Mouse (Mus musculus) hindbrain, embryonic 10.5 days (tissue): ENCODE data around the gene Dctn5. TPM values are rescaled to one million over a fixed set of nuclear protein-coding genes. Genes with fewer than 3 reads are reported as not detected.
A peak's percentile ranks its signal among the peaks of the same experiment; 100 is the strongest.
"Not testable (repeated sequence)": the region's sequence is repeated elsewhere in the genome, so short reads cannot be mapped to it uniquely, and the experiment has no call there.

Experiments
- DNase-seq: peaks from one replicate; pipeline ENCODE4 v3.0.0-alpha.2; 2017; ENCODE audit warnings: low spot score
- H3K27ac ChIP-seq: fragments of 300-500 bp; sonication (generic); 2 replicates; pipeline ENCODE4 v1.5.1; 2016; ENCODE audit warnings: mild to moderate bottlenecking, moderate library complexity
- H3K27me3 ChIP-seq: fragments of 300-500 bp; sonication (generic); 2 replicates; pipeline ENCODE4 v1.6.1; 2016; ENCODE audit warnings: mild to moderate bottlenecking; ENCODE audit not compliant: poor library complexity, insufficient read depth, severe bottlenecking
- H3K36me3 ChIP-seq: fragments of 300-500 bp; sonication (generic); 2 replicates; pipeline ENCODE4 v1.6.1; 2016; ENCODE audit warnings: mild to moderate bottlenecking, moderate library complexity
- H3K4me1 ChIP-seq: fragments of 300-500 bp; sonication (generic); replicated peaks from 2 replicates; pipeline ENCODE4 v1.6.1; 2016; ENCODE audit warnings: mild to moderate bottlenecking
- H3K4me3 ChIP-seq: fragments of 300-500 bp; sonication (generic); 2 replicates; pipeline ENCODE4 v1.5.1; 2016; ENCODE audit warnings: mild to moderate bottlenecking, moderate library complexity
- H3K9me3 ChIP-seq: fragments of 300-500 bp; sonication (generic); 2 replicates; pipeline ENCODE4 v1.6.1; 2016; ENCODE audit warnings: mild to moderate bottlenecking, moderate library complexity
- WGBS: fragments of 180-500 bp; shearing (Covaris S2); methylation state at CpG from one replicate; pipeline ENCODE4 v1.1.7; 2016; 5-methylcytosine and 5-hydroxymethylcytosine counted together
- polyA plus RNA-seq: library from polyadenylated mRNA; unstranded; fragments of >200 nt; fragmentation: Nextera tagmentation; extraction: Ambion mirVana; gene quantifications from 2 replicates; pipeline ENCODE4 v1.2.1, GENCODE M21; 2016

Dctn5 gene
- polyA plus RNA-seq: 130 and 137 TPM in 2 replicates

DNA sequence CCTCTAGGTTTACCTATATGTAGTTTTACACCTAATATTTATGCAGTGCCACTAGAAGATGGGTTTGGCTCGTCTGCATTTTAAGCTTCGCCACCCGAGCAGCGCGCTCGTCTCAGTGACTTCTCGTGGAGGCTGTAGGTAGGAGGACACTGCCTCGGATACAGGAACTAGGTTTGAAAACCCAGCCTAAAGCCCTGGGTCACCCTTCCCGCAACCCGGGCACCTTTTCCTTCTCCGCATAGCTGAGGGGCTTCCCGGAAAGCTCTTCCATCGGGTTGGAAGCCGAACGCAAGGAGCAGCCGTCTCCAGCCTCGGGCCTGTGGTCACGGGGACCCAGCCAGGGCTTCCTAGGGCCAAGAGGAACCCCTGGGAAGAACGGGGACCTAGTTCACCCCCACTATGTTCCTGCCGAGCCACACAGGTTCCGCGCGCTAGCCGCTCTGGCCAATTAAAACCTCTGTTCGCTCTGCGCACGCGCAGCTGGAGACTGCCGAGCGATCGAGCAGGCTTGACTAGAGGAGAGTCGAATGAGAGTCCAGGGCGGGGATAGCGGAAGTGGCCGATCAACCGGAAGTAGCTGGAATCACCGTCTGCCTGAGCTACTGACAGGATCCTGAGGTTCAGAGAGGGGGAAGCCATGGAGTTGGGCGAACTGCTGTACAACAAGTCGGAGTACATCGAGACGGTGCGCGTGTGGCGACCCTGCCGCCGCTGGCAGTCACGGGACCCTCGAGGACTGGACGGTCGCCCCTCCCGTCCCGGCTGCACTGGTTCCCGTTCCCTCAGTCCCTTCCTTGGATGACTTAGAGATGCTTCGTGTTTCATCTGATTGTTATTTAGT is at the start of gene Dctn5, which contains the start of gene Palb2:
Gene Dctn5 (plus strand): TSS at position 545 of the 841 bp plus-strand sequence.
Gene Palb2 (minus strand): TSS at position 489 of the 841 bp plus-strand sequence.
- H3K4me1 ChIP-seq: peaks cover 21% of the 10 kb centered on the region
- peak within 1 kb of the TSS; percentile 95 for H3K4me3 ChIP-seq
- DNase-seq: peak; percentile 99
- H3K27me3 ChIP-seq: no peaks in the 10 kb centered on the region
- peaks cover 57% of the 10 kb centered on the region for H3K36me3 ChIP-seq
- H3K9me3 ChIP-seq: no peaks in the 10 kb centered on the region
- peak within 1 kb of the TSS; percentile 93 for H3K27ac ChIP-seq
- WGBS: under 1% methylated on average over 54 of the region's 54 CpGs

DNA sequence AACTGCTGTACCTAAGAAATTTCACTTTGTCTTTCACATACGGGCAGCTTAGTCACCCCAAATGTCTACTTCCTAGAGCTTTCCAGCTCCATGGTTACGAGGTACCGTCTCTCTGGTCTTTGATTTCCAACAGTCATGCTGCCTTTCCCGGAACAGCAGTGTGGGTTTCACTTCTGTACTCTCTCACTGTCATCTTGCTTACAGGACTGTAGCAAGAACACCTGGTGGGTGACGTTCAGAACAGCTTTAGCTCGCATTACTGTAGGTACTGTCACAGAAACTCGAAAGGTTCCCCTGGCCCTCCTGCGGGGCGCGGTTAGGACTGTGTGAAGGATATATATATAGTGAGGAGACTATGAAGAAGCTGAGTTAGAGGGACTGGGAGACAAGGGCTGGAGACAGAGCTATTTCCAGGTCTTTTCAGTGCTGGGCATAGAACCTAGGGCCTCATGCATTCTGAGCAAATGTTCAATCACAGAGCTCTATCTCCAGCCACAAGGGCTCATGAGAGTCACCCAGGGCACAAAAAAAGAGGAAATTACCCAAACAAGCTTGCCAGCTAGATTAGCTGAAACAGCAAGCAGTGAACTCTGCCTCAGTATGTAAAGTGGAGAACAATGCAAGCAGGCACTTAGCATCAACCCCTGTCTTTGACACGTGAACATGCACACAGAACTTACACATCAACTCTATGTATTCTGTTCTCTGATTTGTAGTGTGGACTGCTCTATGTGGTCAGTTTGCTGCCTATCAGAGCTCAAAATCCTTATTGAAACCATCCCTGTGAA is 45.5 kb upstream of the Dctn5 start:
- Histone ChIP-seq H3K27ac (no peak overlapping the region), H3K4me1 (no peaks in the 10 kb centered on the region), H3K4me3 (no peak overlapping the region), H3K36me3 (peaks cover 96% of the 10 kb centered on the region), H3K9me3 (no peaks in the 10 kb centered on the region), H3K27me3 (no peaks in the 10 kb centered on the region)
- DNase-seq: no peak
- 91% methylated on average over 11 of the region's 11 CpGs for WGBS

DNA sequence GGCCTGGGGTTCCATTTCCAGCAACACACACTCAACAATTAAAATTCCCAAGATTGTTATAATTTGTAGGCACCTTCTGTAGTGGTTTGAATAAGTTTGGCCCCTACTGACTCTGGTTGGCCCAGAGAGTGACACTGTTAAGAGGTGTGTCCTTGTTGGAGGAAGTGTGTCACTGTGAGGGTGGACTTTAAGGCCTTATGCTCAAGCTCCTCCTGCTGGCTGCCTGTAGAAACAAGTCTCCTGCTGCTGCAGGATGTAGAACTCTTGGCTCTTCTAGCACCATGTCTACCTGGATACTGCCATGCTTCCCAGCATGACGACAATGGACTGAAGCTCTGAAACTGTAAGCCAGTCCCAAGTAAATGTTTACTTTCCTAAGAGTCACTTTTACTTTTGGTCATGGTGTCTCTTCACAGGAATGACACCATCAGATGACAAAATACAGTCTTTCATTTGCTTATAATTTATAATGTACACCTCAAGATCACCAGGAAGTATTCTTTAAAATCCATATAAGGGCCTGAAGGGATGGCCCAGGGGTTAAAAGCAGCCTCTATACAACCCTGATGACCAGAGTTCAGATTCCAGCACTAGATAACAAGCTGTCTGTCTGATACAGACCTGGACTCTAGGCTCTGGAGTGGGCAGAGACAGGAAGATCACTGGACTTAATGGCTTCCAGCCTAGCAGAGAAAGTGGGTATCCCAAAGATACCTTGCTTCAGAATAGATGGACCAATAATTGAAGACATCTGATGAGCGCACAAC is 38.1 kb upstream of the Dctn5 start:
- Histone ChIP-seq H3K36me3 (peaks cover 96% of the 10 kb centered on the region), H3K9me3 (no peaks in the 10 kb centered on the region), H3K4me3 (no peak overlapping the region), H3K27me3 (no peaks in the 10 kb centered on the region), H3K4me1 (no peaks in the 10 kb centered on the region), H3K27ac (no peak overlapping the region)
- DNase-seq: no peak
- 97% methylated on average over 2 of the region's 2 CpGs for WGBS

DNA sequence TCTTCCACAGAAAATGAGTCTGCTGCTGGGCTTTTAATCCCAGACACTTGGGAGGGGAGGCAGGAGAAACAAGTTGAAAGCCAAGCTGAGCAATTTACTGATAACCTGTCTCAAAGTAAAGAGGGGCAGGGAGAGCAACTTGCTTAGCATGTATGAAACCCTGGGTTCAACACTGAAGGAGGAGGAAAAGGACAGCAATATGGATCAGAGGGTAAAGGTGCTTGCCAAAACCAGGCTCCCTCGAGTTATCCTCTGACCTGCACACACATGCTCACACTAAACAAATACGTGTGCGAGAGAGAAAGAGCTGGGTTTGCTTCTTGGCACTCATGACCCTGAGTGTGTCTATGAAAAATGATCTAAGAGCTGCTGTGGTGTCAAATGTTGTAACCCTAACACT is 34.8 kb upstream of the Dctn5 start:
- Histone ChIP-seq H3K4me3 (no peak overlapping the region), H3K27ac (no peak overlapping the region), H3K9me3 (no peaks in the 10 kb centered on the region), H3K27me3 (no peaks in the 10 kb centered on the region), H3K36me3 (peaks cover 64% of the 10 kb centered on the region), H3K4me1 (peaks cover 13% of the 10 kb centered on the region)
- 90% methylated on average over 3 of the region's 3 CpGs for WGBS
- no peak for DNase-seq

DNA sequence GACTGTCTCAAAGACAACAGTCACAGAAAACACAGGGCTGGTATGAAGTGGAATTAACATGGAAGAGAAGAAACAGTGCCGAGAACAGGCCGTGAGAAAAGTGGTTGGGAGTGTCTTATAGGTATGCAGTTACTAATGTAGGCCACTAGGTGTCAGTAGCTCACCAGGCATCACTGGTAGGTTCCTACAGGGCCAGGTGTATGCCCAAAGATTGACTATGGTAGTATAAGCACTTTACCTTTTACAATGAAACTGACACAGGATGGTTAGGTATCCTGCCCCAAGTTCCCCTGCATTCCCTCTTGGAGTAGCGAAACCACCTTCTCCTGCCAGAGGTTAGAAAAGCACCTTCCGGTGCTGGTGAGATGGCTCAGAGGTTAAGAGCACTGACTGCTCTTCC is 33.6 kb upstream of the Dctn5 start:
- Histone ChIP-seq H3K9me3 (no peaks in the 10 kb centered on the region), H3K36me3 (peaks cover 51% of the 10 kb centered on the region), H3K4me1 (peaks cover 13% of the 10 kb centered on the region), H3K27ac (no peak overlapping the region), H3K4me3 (no peak overlapping the region), H3K27me3 (no peaks in the 10 kb centered on the region)
- WGBS: 76% methylated on average over 4 of the region's 4 CpGs
- peak; percentile 40 for DNase-seq

DNA sequence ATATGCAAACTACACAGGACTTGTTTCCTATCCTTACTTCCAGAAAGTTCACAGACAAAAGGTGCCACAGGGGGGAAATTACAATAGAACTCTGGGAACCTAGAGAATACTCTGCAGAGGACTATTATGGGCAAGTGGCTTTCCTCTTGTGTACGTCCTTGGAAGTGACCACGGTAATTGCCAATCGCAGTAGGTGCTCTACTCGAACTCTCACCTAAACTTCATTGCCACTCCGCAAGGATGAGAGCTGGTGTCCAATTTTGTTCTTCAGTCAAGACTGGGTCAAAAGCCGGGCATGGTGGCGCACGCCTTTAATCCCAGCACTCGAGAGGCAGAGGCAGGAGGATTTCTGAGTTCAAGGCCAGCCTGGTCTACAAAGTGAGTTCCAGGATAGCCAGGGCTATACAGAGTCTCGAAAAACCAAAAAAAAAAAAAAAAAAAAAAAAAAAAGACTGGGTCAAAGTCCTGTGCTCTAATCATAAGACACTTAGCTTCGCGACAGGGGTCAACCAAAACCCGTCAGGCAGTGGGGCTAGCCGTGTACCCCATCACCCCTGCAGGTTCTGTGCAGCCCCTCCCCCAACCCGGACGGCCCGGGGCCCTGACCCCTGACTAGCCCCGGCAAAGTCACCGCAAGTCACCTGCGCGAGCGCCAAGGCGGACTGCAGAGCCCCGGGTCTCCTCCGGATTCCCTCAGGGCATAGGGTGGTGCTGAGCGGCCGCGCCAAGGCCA is 31.7 kb upstream of the Dctn5 start:
- H3K36me3 ChIP-seq: peaks cover 32% of the 10 kb centered on the region
- peak overlapping the region; percentile 79 for H3K4me3 ChIP-seq
- H3K27ac ChIP-seq: peak overlapping the region; percentile 95
- peak; percentile 75 for DNase-seq
- 8% methylated on average over 28 of the region's 28 CpGs for WGBS
- H3K4me1 ChIP-seq: peaks cover 13% of the 10 kb centered on the region
- not testable (repeated sequence) for H3K9me3 ChIP-seq, H3K27me3 ChIP-seq

DNA sequence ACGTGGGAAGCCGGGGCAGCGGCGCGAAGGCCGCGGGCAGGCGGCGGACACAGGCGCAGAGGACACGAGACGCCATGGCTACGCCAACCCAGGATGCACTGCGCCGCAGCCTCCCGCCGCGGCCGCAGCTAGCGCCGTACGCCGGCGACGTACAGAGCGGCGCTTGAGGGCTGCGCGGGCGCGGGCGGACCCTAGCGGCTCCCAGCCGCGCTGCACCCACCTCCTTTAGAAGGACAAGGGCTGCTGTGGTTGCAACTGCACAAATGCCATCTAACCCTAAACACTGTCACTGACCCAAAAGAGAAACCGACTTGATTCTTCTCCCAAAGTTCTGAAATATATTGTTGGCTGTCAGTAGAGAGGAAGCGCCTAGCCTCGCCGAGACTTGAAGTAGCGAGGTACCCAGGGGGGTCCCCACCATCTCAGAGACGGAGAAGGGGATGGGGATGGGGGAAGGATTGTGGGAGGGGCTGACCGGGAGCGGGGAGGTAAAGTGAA is 31.0 kb upstream of the Dctn5 start, which contains the start of gene Ndufab1:
Gene Ndufab1 (minus strand): TSS at position 140 of the 498 bp plus-strand sequence.
- peak; percentile 88 for DNase-seq
- H3K4me3 ChIP-seq: peak within 1 kb of the TSS; percentile 79
- H3K27me3 ChIP-seq: no peaks in the 10 kb centered on the region
- H3K27ac ChIP-seq: peak within 1 kb of the TSS; percentile 95
- peaks cover 30% of the 10 kb centered on the region for H3K36me3 ChIP-seq
- H3K4me1 ChIP-seq: peaks cover 13% of the 10 kb centered on the region
- WGBS: under 1% methylated on average over 43 of the region's 43 CpGs
- H3K9me3 ChIP-seq: no peaks in the 10 kb centered on the region

DNA sequence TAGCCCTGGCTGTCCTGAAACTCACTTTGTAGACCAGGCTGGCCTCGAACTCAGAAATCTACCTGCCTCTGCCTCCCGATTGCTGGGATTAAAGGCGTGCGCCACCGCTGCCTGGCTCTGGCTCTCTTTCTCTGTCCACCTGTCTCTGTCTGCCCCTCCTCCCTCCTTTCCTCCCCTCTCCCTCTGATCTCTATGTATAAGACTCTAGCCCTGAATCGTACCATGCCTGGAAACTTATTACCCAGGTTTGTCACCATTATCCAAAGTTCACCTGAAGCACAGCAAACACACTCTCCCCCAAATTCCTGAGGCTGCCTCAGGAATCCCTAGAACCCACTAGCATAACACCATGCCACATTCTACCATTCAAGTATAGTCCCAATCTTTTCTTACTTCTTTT is 24.6 kb upstream of the Dctn5 start:
- DNase-seq: no peak
- Histone ChIP-seq H3K4me1 (no peaks in the 10 kb centered on the region), H3K4me3 (no peak overlapping the region), H3K9me3 (no peaks in the 10 kb centered on the region), H3K27ac (no peak overlapping the region), H3K27me3 (no peaks in the 10 kb centered on the region), H3K36me3 (peaks cover 66% of the 10 kb centered on the region)
- WGBS: 91% methylated on average over 6 of the region's 6 CpGs

DNA sequence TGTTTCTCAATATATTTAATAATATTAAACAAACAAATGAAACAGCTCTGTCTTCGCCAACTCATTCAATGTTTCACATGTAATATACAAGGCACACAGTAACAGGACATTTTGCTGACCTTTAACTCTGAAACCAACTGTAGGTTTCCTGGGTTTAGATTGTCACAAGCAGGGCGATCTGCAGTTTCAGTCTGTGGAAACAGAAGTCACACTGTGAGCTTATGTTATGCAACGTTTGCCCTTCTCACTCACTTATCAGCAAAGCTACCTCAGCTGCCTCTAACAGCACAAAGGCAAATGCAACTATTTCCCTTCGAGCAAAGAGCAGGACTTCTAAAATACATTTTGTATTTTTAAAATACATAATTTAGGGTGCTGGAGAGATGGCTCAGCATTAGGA is 9.3 kb upstream of the Dctn5 start:
- DNase-seq: no peak
- no peaks in the 10 kb centered on the region for H3K9me3 ChIP-seq
- no peak overlapping the region for H3K27ac ChIP-seq
- WGBS: 89% methylated on average over 4 of the region's 4 CpGs
- H3K4me3 ChIP-seq: no peak overlapping the region
- no peaks in the 10 kb centered on the region for H3K27me3 ChIP-seq
- peaks cover 94% of the 10 kb centered on the region for H3K36me3 ChIP-seq
- H3K4me1 ChIP-seq: no peaks in the 10 kb centered on the region

DNA sequence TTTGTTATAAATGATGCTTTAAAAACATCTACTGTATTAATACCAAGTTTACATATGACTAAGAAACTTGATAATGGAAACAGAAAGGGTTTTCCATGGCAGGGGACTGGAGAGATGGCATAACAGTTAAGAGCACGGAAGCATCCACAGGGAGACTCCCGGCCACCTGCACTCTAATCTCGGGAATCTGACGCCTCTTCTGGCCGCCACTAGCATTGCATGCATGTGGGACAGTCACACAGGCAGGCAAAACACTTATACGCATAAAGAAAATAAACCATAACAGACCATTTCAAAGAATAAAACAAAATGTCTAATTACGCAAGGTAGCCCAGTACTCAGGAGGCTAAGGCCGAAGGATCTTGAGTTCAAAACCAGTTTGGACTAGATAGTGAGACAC is 7.2 kb upstream of the Dctn5 start:
- Histone ChIP-seq H3K4me3 (no peak overlapping the region), H3K27me3 (no peaks in the 10 kb centered on the region), H3K9me3 (no peaks in the 10 kb centered on the region), H3K4me1 (no peaks in the 10 kb centered on the region), H3K36me3 (peaks cover 92% of the 10 kb centered on the region), H3K27ac (no peak overlapping the region)
- DNase-seq: no peak
- 78% methylated on average over 8 of the region's 8 CpGs for WGBS

DNA sequence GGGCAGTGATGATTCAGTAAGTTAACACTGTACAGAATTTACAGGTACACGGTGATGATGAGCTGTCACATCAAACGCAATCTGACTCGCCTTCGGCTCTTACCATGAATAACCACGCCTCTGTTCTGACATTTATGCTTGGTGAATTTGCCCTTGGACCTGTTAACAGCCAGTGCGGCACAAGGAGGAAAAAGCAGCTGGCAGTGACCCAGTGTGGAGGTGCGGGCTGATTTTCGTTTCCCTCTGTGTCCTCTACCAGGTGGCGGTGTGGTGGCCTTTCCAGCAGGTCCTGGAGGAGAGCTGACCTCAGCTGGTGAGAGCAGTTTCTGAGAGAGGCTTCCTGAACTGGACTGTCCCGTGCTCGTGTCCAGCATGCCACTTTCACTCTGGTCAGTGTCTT is 5.9 kb upstream of the Dctn5 start:
- Histone ChIP-seq H3K27ac (no peak overlapping the region), H3K4me3 (no peak overlapping the region), H3K4me1 (peaks cover 9% of the 10 kb centered on the region), H3K36me3 (peaks cover 78% of the 10 kb centered on the region), H3K27me3 (no peaks in the 10 kb centered on the region), H3K9me3 (no peaks in the 10 kb centered on the region)
- WGBS: 94% methylated on average over 11 of the region's 11 CpGs
- DNase-seq: no peak

DNA sequence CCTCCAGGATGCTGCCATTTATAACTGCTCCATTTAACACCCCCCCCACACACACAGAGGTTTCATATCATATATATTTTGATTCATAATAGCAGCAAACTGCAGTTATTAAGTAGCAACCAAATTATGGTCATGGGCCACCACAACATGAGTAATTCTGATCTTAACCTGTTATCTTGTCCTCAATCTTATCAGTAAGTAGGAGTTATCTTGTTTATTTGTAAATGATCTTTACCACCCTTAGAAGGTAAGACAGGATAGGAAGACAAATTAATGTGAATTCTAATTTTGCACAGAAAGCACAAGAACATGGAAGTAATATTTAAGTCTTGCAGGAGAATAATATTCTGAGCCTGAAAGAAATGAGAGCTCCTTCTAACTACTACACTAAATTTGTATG is 1.0 kb upstream of the Dctn5 start:
- DNase-seq: no peak
- peak overlapping the region; percentile 95 for H3K4me3 ChIP-seq
- no peaks in the 10 kb centered on the region for H3K9me3 ChIP-seq
- H3K27me3 ChIP-seq: no peaks in the 10 kb centered on the region
- H3K4me1 ChIP-seq: peaks cover 21% of the 10 kb centered on the region
- 0 out of 2 replicates have a peak overlapping the region, but pooled peaks have one; percentile 93 for H3K27ac ChIP-seq
- peaks cover 57% of the 10 kb centered on the region for H3K36me3 ChIP-seq
